Comparison of ENCODE assay signal across 29 mouse cellular contexts in genomic region chr6:139027696-139028095, GRCm38 (mm10).
DNase-seq lines count a peak whose midpoint lies in the region; ATAC-seq and TF ChIP-seq lines count a peak whose summit lies in the region.
"Had no signal": no experiment of that assay in that cellular context is flagged by ENCODE, and none has a peak within 500 bp of the region (broad histone marks: within the 10 kb centered on the region; RNA-seq: fewer than 3 reads in every experiment).

No protein-coding gene starts in this region.

- peak; percentile 14 to 51 for DNase-seq in layer of hippocampus, adult 2 months (ENCODE audit: low spot score in 2 of 2)
- DNase-seq in layer of hippocampus, adult 8-10 months (ENCODE audit: low spot score in 2 of 2): no peak
- peak; percentile 24 for DNase-seq in brain, embryonic 14.5 days (ENCODE audit: low read depth)
- DNase-seq in MN1 (ENCODE audit: low spot score): no peak
- DNase-seq: adrenal gland, adult 2 months; adrenal gland, postnatal 14 days; B cell, adult 2 months; cerebellum, adult 11 months; cerebellum, adult 2 months; cerebellum, adult 9-11 months; cerebellum, postnatal 25 days; gastrocnemius, postnatal 10 days; gastrocnemius, postnatal 36 days; heart, adult 2 months; heart, postnatal 14 days; heart, postnatal 4 days had no signal

- no peak overlapping the region for H3K27ac ChIP-seq in forebrain, embryonic 15.5 days (replicated peaks)
- no peak overlapping the region for H3K27ac ChIP-seq in forebrain, embryonic 12.5 days
- H3K27ac ChIP-seq in layer of hippocampus, adult 2 months: 0 out of 2 replicates have a peak overlapping the region, but pooled peaks have one; percentile 2
- no peak overlapping the region for H3K27ac ChIP-seq in liver, embryonic 12.5 days
- H3K27ac ChIP-seq: embryonic facial prominence, embryonic 12.5 days; embryonic facial prominence, embryonic 15.5 days; heart, adult 2 months; heart, embryonic 10.5 days; heart, embryonic 13.5 days; hindbrain, embryonic 14.5 days; hindbrain, postnatal 0 days had no signal

- H3K9ac ChIP-seq in forebrain, embryonic 15.5 days (replicated peaks): no peak overlapping the region
- no peak overlapping the region for H3K9ac ChIP-seq in forebrain, embryonic 12.5 days
- H3K9ac ChIP-seq in liver, embryonic 12.5 days: no peak overlapping the region
- H3K9ac ChIP-seq: embryonic facial prominence, embryonic 12.5 days; embryonic facial prominence, embryonic 15.5 days; heart, embryonic 13.5 days; hindbrain, embryonic 14.5 days had no signal

- 61% methylated on average over 3 of the region's 3 CpGs for WGBS in forebrain, embryonic 15.5 days
- 82% methylated on average over 3 of the region's 3 CpGs for WGBS in forebrain, embryonic 12.5 days
- WGBS in liver, embryonic 12.5 days (ENCODE audit: insufficient replicate concordance): 49% methylated on average over 3 of the region's 3 CpGs

- H3K4me3 ChIP-seq in forebrain, embryonic 15.5 days: no peak overlapping the region
- no peak overlapping the region for H3K4me3 ChIP-seq in forebrain, embryonic 12.5 days (replicated peaks)
- H3K4me3 ChIP-seq in layer of hippocampus, adult 2 months: no peak overlapping the region
- H3K4me3 ChIP-seq in liver, embryonic 12.5 days: no peak overlapping the region
- H3K4me3 ChIP-seq: embryonic facial prominence, embryonic 12.5 days; embryonic facial prominence, embryonic 15.5 days; heart, adult 2 months; heart, embryonic 10.5 days; heart, embryonic 13.5 days had no signal

- H3K4me1 ChIP-seq in forebrain, embryonic 15.5 days: no peaks in the 10 kb centered on the region
- no peaks in the 10 kb centered on the region for H3K4me1 ChIP-seq in forebrain, embryonic 12.5 days
- H3K4me1 ChIP-seq in liver, embryonic 12.5 days: no peaks in the 10 kb centered on the region
- H3K4me1 ChIP-seq: embryonic facial prominence, embryonic 12.5 days; embryonic facial prominence, embryonic 15.5 days; heart, embryonic 10.5 days; heart, embryonic 13.5 days had no signal

- no peak for TF ChIP-seq CTCF in layer of hippocampus, adult 2 months (conservative IDR thresholded peaks at IDR 0.05)
- TF ChIP-seq CTCF in brain, embryonic 14.5 days (IDR thresholded peaks at IDR 0.05; ENCODE audit: borderline replicate concordance, extremely low read depth, insufficient read depth, insufficient read length): no peak

- TF ChIP-seq POLR2A in brain, embryonic 14.5 days (IDR thresholded peaks at IDR 0.05; ENCODE audit: borderline replicate concordance, extremely low read depth, insufficient read depth, insufficient read length, poor library complexity, severe bottlenecking): no peak

- no peaks in the 10 kb centered on the region for H3K36me3 ChIP-seq in forebrain, embryonic 15.5 days
- H3K36me3 ChIP-seq in forebrain, embryonic 12.5 days (replicated peaks): no peaks in the 10 kb centered on the region
- H3K36me3 ChIP-seq in liver, embryonic 12.5 days: no peaks in the 10 kb centered on the region
- H3K36me3 ChIP-seq: embryonic facial prominence, embryonic 12.5 days; embryonic facial prominence, embryonic 15.5 days; G1E; heart, embryonic 10.5 days; heart, embryonic 13.5 days had no signal

- no peaks in the 10 kb centered on the region for H3K9me3 ChIP-seq in forebrain, embryonic 15.5 days
- no peaks in the 10 kb centered on the region for H3K9me3 ChIP-seq in forebrain, embryonic 12.5 days
- H3K9me3 ChIP-seq in liver, embryonic 12.5 days (replicated peaks): no peaks in the 10 kb centered on the region; the same call in 1 of the 2 replicates
- H3K9me3 ChIP-seq: embryonic facial prominence, embryonic 12.5 days; embryonic facial prominence, embryonic 15.5 days; heart, embryonic 10.5 days; heart, embryonic 13.5 days had no signal

- no peaks in the 10 kb centered on the region for H3K27me3 ChIP-seq in forebrain, embryonic 15.5 days
- no peaks in the 10 kb centered on the region for H3K27me3 ChIP-seq in forebrain, embryonic 12.5 days
- no peaks in the 10 kb centered on the region for H3K27me3 ChIP-seq in liver, embryonic 12.5 days (replicated peaks)
- H3K27me3 ChIP-seq: CH12.LX; embryonic facial prominence, embryonic 12.5 days; embryonic facial prominence, embryonic 15.5 days; heart, embryonic 13.5 days had no signal

- no peak overlapping the region for H3K4me2 ChIP-seq in forebrain, embryonic 15.5 days (replicated peaks)
- H3K4me2 ChIP-seq in forebrain, embryonic 12.5 days: no peak overlapping the region
- no peak overlapping the region for H3K4me2 ChIP-seq in liver, embryonic 12.5 days
- H3K4me2 ChIP-seq: embryonic facial prominence, embryonic 12.5 days; embryonic facial prominence, embryonic 15.5 days; heart, embryonic 13.5 days; hindbrain, embryonic 14.5 days had no signal

- ATAC-seq in forebrain, embryonic 15.5 days (replicated peaks): 0 out of 2 replicates have a peak, but pooled peaks have one; percentile 19
- ATAC-seq in forebrain, embryonic 12.5 days (ENCODE audit: low FRiP score): no peak
- no peak for ATAC-seq in liver, embryonic 12.5 days
- ATAC-seq: hindbrain, postnatal 0 days; inflammation-experienced regulatory T-cells, adult 6 months; intestine, embryonic 16.5 days had no signal

Comparison
In these comparisons a context has a peak if more than half of its experiments do, and no peak if none do; other contexts are left out.
1. DNase-seq: peak in layer of hippocampus, adult 2 months (2 of 2) and brain, embryonic 14.5 days (single experiment); none in layer of hippocampus, adult 8-10 months (0 of 2) and MN1 (single experiment).